Mouse (Mus musculus) hindbrain, postnatal 0 days (tissue): Measurements from ENCODE around the gene Lctl. TPM values are rescaled to one million over a fixed set of nuclear protein-coding genes. Genes with fewer than 3 reads are reported as not detected.

ENCODE experiments used
- ATAC-seq: fragments of 200-750 bp; cut with Nextera tagmentation; 2 replicates; pipeline ENCODE4 v1.8.0; 2017; ENCODE audit warnings: mild to moderate bottlenecking, moderate TSS enrichment, moderate library complexity
- DNase-seq: peaks from one replicate; pipeline ENCODE4 v3.0.0-alpha.2; 2015; ENCODE audit warnings: low spot score
- H3K27ac ChIP-seq: fragments of 300-500 bp; sonication (generic); 2 replicates; pipeline ENCODE4 v1.5.1; 2014; ENCODE audit warnings: mild to moderate bottlenecking
- H3K27me3 ChIP-seq: fragments of 300-500 bp; sonication (generic); 2 replicates; pipeline ENCODE4 v1.6.1; 2014; ENCODE audit warnings: low read length, mixed read lengths; ENCODE audit not compliant: insufficient read depth
- H3K36me3 ChIP-seq: fragments of 300-500 bp; sonication (generic); 2 replicates; pipeline ENCODE4 v1.6.1; 2014; ENCODE audit warnings: low read length, mixed read lengths; ENCODE audit not compliant: insufficient read depth
- H3K4me1 ChIP-seq: fragments of 300-500 bp; sonication (generic); 2 replicates; pipeline ENCODE4 v1.6.1; 2014; ENCODE audit warnings: antibody characterized with exemption, low read length, mixed read lengths; ENCODE audit not compliant: insufficient read depth
- H3K4me2 ChIP-seq: fragments of 300-500 bp; sonication (generic); 2 replicates; pipeline ENCODE4 v1.6.1; 2014; ENCODE audit warnings: low read depth, mild to moderate bottlenecking, low read length, moderate library complexity, mixed read lengths
- H3K4me3 ChIP-seq: fragments of 300-500 bp; sonication (generic); 2 replicates; pipeline ENCODE4 v1.5.1; 2014; ENCODE audit warnings: low read length
- H3K9ac ChIP-seq: fragments of 300-500 bp; sonication (generic); replicated peaks from 2 replicates; pipeline ENCODE4 v1.6.1; 2014; ENCODE audit warnings: mild to moderate bottlenecking, low read length, moderate library complexity, mixed read lengths
- H3K9me3 ChIP-seq: fragments of 300-500 bp; sonication (generic); 2 replicates; pipeline ENCODE4 v1.6.1; 2016; ENCODE audit warnings: low read length, mixed read lengths
- CTCF ChIP-seq: IDR thresholded peaks from 2 replicates; pipeline ENCODE4 v1.5.1; 2016; ENCODE audit warnings: antibody characterized with exemption, control low read depth, low read depth
- WGBS: fragments of 180-500 bp; shearing (Covaris S2); extraction: QIAGEN DNeasy Blood & Tissue Kit; methylation state at CpG from one replicate; pipeline ENCODE4 v1.1.7; 2014; 5-methylcytosine and 5-hydroxymethylcytosine counted together
- polyA plus RNA-seq: library from polyadenylated mRNA; unstranded; fragments of >200 nt; fragmentation: Nextera tagmentation; extraction: Ambion mirVana; gene quantifications from 2 replicates; pipeline ENCODE4 v1.2.1, GENCODE M21; 2015
- total RNA-seq: library from RNA; depleted of rRNA; stranded (reverse); fragments of >200 nt; gene quantifications from 2 replicates; pipeline ENCODE4 v1.2.3, GENCODE M21; 2014

Lctl gene
- total and polyA plus RNA-seq, 2 experiments from 2014 or later: not detected

GRCm38 (mm10) chr9:64078386-64078792 is 38.6 kb upstream of the Lctl start:
- no peak overlapping the region for H3K4me3 ChIP-seq
- H3K4me2 ChIP-seq: no peak overlapping the region
- ATAC-seq (no peak), DNase-seq (no peak)
- no peaks in the 10 kb centered on the region for H3K36me3 ChIP-seq
- no peak overlapping the region for H3K9ac ChIP-seq
- H3K4me1 ChIP-seq: no peaks in the 10 kb centered on the region
- H3K27ac ChIP-seq: no peak overlapping the region
- no peaks in the 10 kb centered on the region for H3K9me3 ChIP-seq
- H3K27me3 ChIP-seq: no peaks in the 10 kb centered on the region
- 48% methylated on average over 7 of the region's 7 CpGs for WGBS
- TF ChIP-seq CTCF: no peak

- H3K4me1 ChIP-seq: peaks cover 9% of the 10 kb centered on the region; the same call in 1 of the 2 replicates
- H3K4me2 ChIP-seq: no peak overlapping the region
- TF ChIP-seq CTCF: no peak
- H3K27ac ChIP-seq: no peak overlapping the region
- H3K9ac ChIP-seq: no peak overlapping the region
- DNase-seq (no peak), ATAC-seq (no peak)
- no peaks in the 10 kb centered on the region for H3K9me3 ChIP-seq
- H3K36me3 ChIP-seq: no peaks in the 10 kb centered on the region
- no peaks in the 10 kb centered on the region for H3K27me3 ChIP-seq
- H3K4me3 ChIP-seq: no peak overlapping the region
- WGBS: 77% methylated on average over 6 of the region's 6 CpGs
Observed at GRCm38 (mm10) chr9:64079922-64080321, 37.0 kb upstream of the Lctl start.

- Histone ChIP-seq H3K4me3 (peak overlapping the region; percentile 38; the same call in 1 of the 2 replicates), H3K4me2 (peak overlapping the region; percentile 78), H3K9ac (no peak overlapping the region; the same call in 1 of the 2 replicates), H3K4me1 (peaks cover 14% of the 10 kb centered on the region), H3K27ac (no peak overlapping the region), H3K9me3 (no peaks in the 10 kb centered on the region), H3K36me3 (no peaks in the 10 kb centered on the region), H3K27me3 (no peaks in the 10 kb centered on the region)
- ATAC-seq (no peak), DNase-seq (peak; percentile 23)
- TF ChIP-seq CTCF: no peak
- 26% methylated on average over 7 of the region's 7 CpGs for WGBS
Observed at GRCm38 (mm10) chr9:64084231-64084630, 32.7 kb upstream of the Lctl start.

- no peak overlapping the region for H3K27ac ChIP-seq
- peak overlapping the region; percentile 38 for H3K4me3 ChIP-seq
- H3K36me3 ChIP-seq: no peaks in the 10 kb centered on the region
- H3K9me3 ChIP-seq: no peaks in the 10 kb centered on the region
- H3K27me3 ChIP-seq: no peaks in the 10 kb centered on the region
- DNase-seq: peak; percentile 34
- H3K9ac ChIP-seq: peak overlapping the region; percentile 37
- no peak for TF ChIP-seq CTCF
- peaks cover 14% of the 10 kb centered on the region for H3K4me1 ChIP-seq
- ATAC-seq: no peak
- 2% methylated on average over 47 of the region's 49 CpGs for WGBS
- H3K4me2 ChIP-seq: peak overlapping the region; percentile 78
Observed at GRCm38 (mm10) chr9:64084661-64085399, 32.1 kb upstream of the Lctl start.

- 80% methylated on average over 2 of the region's 2 CpGs for WGBS
- no peaks in the 10 kb centered on the region for H3K36me3 ChIP-seq
- H3K27me3 ChIP-seq: no peaks in the 10 kb centered on the region
- DNase-seq (no peak), ATAC-seq (no peak)
- peaks cover 14% of the 10 kb centered on the region for H3K4me1 ChIP-seq
- no peaks in the 10 kb centered on the region for H3K9me3 ChIP-seq
- H3K27ac ChIP-seq: no peak overlapping the region
- no peak for TF ChIP-seq CTCF
- H3K4me2 ChIP-seq: no peak overlapping the region
- H3K9ac ChIP-seq: no peak overlapping the region
- H3K4me3 ChIP-seq: no peak overlapping the region
Observed at GRCm38 (mm10) chr9:64085976-64086375, 31.0 kb upstream of the Lctl start.

GRCm38 (mm10) chr9:64086543-64086942 is 30.4 kb upstream of the Lctl start:
- WGBS: 92% methylated on average over 6 of the region's 6 CpGs
- H3K4me3 ChIP-seq: no peak overlapping the region
- no peaks in the 10 kb centered on the region for H3K27me3 ChIP-seq
- H3K36me3 ChIP-seq: no peaks in the 10 kb centered on the region
- no peaks in the 10 kb centered on the region for H3K9me3 ChIP-seq
- H3K4me2 ChIP-seq: no peak overlapping the region
- H3K27ac ChIP-seq: no peak overlapping the region
- peaks cover 14% of the 10 kb centered on the region for H3K4me1 ChIP-seq
- TF ChIP-seq CTCF: no peak
- ATAC-seq (no peak), DNase-seq (no peak)
- no peak overlapping the region for H3K9ac ChIP-seq
